13 mouse cellular contexts compared by ENCODE assay signal in genomic region chr2:57772315-57772714, GRCm38 (mm10).
DNase-seq lines count a peak whose midpoint lies in the region; ATAC-seq and TF ChIP-seq lines count a peak whose summit lies in the region.
"Had no signal": no experiment of that assay in that cellular context is flagged by ENCODE, and none has a peak within 500 bp of the region (broad histone marks: within the 10 kb centered on the region; RNA-seq: fewer than 3 reads in every experiment).

No protein-coding gene starts in this region.

- TF ChIP-seq CTCF in heart, postnatal 0 days (IDR thresholded peaks at IDR 0.05; ENCODE audit: low read depth): peak; percentile 35
- TF ChIP-seq CTCF in brain, embryonic 14.5 days (IDR thresholded peaks at IDR 0.05; ENCODE audit: borderline replicate concordance, extremely low read depth, insufficient read depth, insufficient read length): no peak
- TF ChIP-seq CTCF in stomach, postnatal 0 days (IDR thresholded peaks at IDR 0.05; ENCODE audit: low read depth): peak; percentile 60

- DNase-seq in heart, postnatal 0 days (ENCODE audit: low spot score): no peak
- DNase-seq in heart, postnatal 36 days: no peak
- DNase-seq in midbrain, embryonic 14.5 days: peak; percentile 43
- DNase-seq in brain, embryonic 14.5 days (ENCODE audit: low read depth): peak; percentile 38
- no peak for DNase-seq in stomach, postnatal 0 days (ENCODE audit: low spot score)
- no peak for DNase-seq in right cerebral cortex, postnatal 36 days (ENCODE audit: low spot score in 2 of 2)
- no peak for DNase-seq in heart, postnatal 4 days
- DNase-seq: cerebellum, adult 11-12 months; kidney, adult 2 months; thymus, postnatal 25 days had no signal

- no peaks in the 10 kb centered on the region for H3K36me3 ChIP-seq in heart, postnatal 0 days (replicated peaks; ENCODE audit: control insufficient read depth, insufficient read depth, low read length)
- no peaks in the 10 kb centered on the region for H3K36me3 ChIP-seq in midbrain, embryonic 14.5 days (ENCODE audit: control insufficient read depth, insufficient read depth, low read length)
- no peaks in the 10 kb centered on the region for H3K36me3 ChIP-seq in midbrain, embryonic 13.5 days
- H3K36me3 ChIP-seq in stomach, postnatal 0 days (ENCODE audit: control insufficient read depth, insufficient read depth, low read length): no peaks in the 10 kb centered on the region
- H3K36me3 ChIP-seq: forebrain, embryonic 12.5 days; heart, embryonic 12.5 days had no signal

- no peak for ATAC-seq in heart, postnatal 0 days (ENCODE audit: insufficient read depth, low read depth)
- no peak for ATAC-seq in midbrain, embryonic 14.5 days (ENCODE audit: low FRiP score, low TSS enrichment)
- no peak for ATAC-seq in midbrain, embryonic 13.5 days
- no peak for ATAC-seq in stomach, postnatal 0 days (ENCODE audit: low FRiP score, low TSS enrichment)

- intact Hi-C loops in heart, postnatal 36 days (cut with DNase I): no loop called here

- no peaks in the 10 kb centered on the region for H3K27me3 ChIP-seq in heart, postnatal 0 days (ENCODE audit: control insufficient read depth, insufficient read depth, low read length)
- H3K27me3 ChIP-seq in midbrain, embryonic 14.5 days (ENCODE audit: control insufficient read depth, insufficient read depth, low read length): no peaks in the 10 kb centered on the region
- H3K27me3 ChIP-seq in midbrain, embryonic 13.5 days: no peaks in the 10 kb centered on the region
- no peaks in the 10 kb centered on the region for H3K27me3 ChIP-seq in stomach, postnatal 0 days (ENCODE audit: control insufficient read depth, insufficient read depth, low read length)
- H3K27me3 ChIP-seq: heart, embryonic 12.5 days had no signal

- H3K4me3 ChIP-seq in heart, postnatal 0 days (ENCODE audit: low read depth, low read length): no peak overlapping the region
- no peak overlapping the region for H3K4me3 ChIP-seq in midbrain, embryonic 14.5 days (replicated peaks; ENCODE audit: low read depth, low read length)
- no peak overlapping the region for H3K4me3 ChIP-seq in midbrain, embryonic 13.5 days (replicated peaks)
- no peak overlapping the region for H3K4me3 ChIP-seq in stomach, postnatal 0 days (ENCODE audit: low read depth, low read length)
- H3K4me3 ChIP-seq: forebrain, embryonic 12.5 days; heart, embryonic 12.5 days had no signal

- 58% methylated on average over 2 of the region's 2 CpGs for whole genome bisulfite sequencing in heart, postnatal 0 days
- WGBS in midbrain, embryonic 14.5 days: 86% methylated on average over 2 of the region's 2 CpGs
- 77% methylated on average over 2 of the region's 2 CpGs for WGBS in midbrain, embryonic 13.5 days
- WGBS in stomach, postnatal 0 days: 73% methylated on average over 2 of the region's 2 CpGs

- no peak for TF ChIP-seq EP300 in heart, postnatal 0 days (IDR thresholded peaks at IDR 0.05; ENCODE audit: low read depth)
- no peak for TF ChIP-seq EP300 in stomach, postnatal 0 days (optimal IDR thresholded peaks at IDR 0.05)

- H3K9ac ChIP-seq in heart, postnatal 0 days (replicated peaks; ENCODE audit: low read depth, low read length): no peak overlapping the region
- H3K9ac ChIP-seq in midbrain, embryonic 14.5 days (replicated peaks; ENCODE audit: low read length): no peak overlapping the region
- H3K9ac ChIP-seq in midbrain, embryonic 13.5 days (replicated peaks): no peak overlapping the region
- no peak overlapping the region for H3K9ac ChIP-seq in stomach, postnatal 0 days (ENCODE audit: low read length)
- H3K9ac ChIP-seq: forebrain, embryonic 12.5 days; heart, embryonic 12.5 days had no signal

- no peaks in the 10 kb centered on the region for H3K4me1 ChIP-seq in heart, postnatal 0 days (ENCODE audit: control insufficient read depth, insufficient read depth)
- H3K4me1 ChIP-seq in midbrain, embryonic 14.5 days (ENCODE audit: control insufficient read depth, insufficient read depth, low read length): no peaks in the 10 kb centered on the region
- H3K4me1 ChIP-seq in midbrain, embryonic 13.5 days (replicated peaks): no peaks in the 10 kb centered on the region
- no peaks in the 10 kb centered on the region for H3K4me1 ChIP-seq in stomach, postnatal 0 days (replicated peaks; ENCODE audit: control insufficient read depth, insufficient read depth)
- H3K4me1 ChIP-seq: forebrain, embryonic 12.5 days; heart, embryonic 12.5 days had no signal

- no peak overlapping the region for H3K27ac ChIP-seq in heart, postnatal 0 days (ENCODE audit: low read depth)
- no peak overlapping the region for H3K27ac ChIP-seq in midbrain, embryonic 14.5 days (replicated peaks; ENCODE audit: low read depth, low read length)
- H3K27ac ChIP-seq in midbrain, embryonic 13.5 days: no peak overlapping the region
- no peak overlapping the region for H3K27ac ChIP-seq in stomach, postnatal 0 days (replicated peaks)
- H3K27ac ChIP-seq: forebrain, embryonic 12.5 days had no signal

- no peaks in the 10 kb centered on the region for H3K9me3 ChIP-seq in heart, postnatal 0 days (replicated peaks; ENCODE audit: control insufficient read depth, low read length)
- no peaks in the 10 kb centered on the region for H3K9me3 ChIP-seq in midbrain, embryonic 14.5 days (ENCODE audit: control insufficient read depth, low read length)
- H3K9me3 ChIP-seq in midbrain, embryonic 13.5 days: no peaks in the 10 kb centered on the region
- H3K9me3 ChIP-seq in stomach, postnatal 0 days (ENCODE audit: control insufficient read depth, low read length): no peaks in the 10 kb centered on the region
- H3K9me3 ChIP-seq: forebrain, embryonic 12.5 days; heart, embryonic 12.5 days had no signal

- H3K4me2 ChIP-seq in heart, postnatal 0 days (ENCODE audit: low read depth, low read length): no peak overlapping the region
- H3K4me2 ChIP-seq in midbrain, embryonic 14.5 days (ENCODE audit: low read length): no peak overlapping the region
- no peak overlapping the region for H3K4me2 ChIP-seq in midbrain, embryonic 13.5 days (replicated peaks)
- no peak overlapping the region for H3K4me2 ChIP-seq in stomach, postnatal 0 days (replicated peaks; ENCODE audit: low read depth)
- H3K4me2 ChIP-seq: forebrain, embryonic 12.5 days; heart, embryonic 12.5 days had no signal

- TF ChIP-seq POLR2A in brain, embryonic 14.5 days (IDR thresholded peaks at IDR 0.05; ENCODE audit: borderline replicate concordance, extremely low read depth, insufficient read depth, insufficient read length, poor library complexity, severe bottlenecking): no peak

Comparison
In these comparisons a context has a peak if more than half of its experiments do, and no peak if none do; other contexts are left out.
1. DNase-seq: peak in midbrain, embryonic 14.5 days (single experiment) and brain, embryonic 14.5 days (single experiment); none in heart, postnatal 0 days (single experiment), heart, postnatal 36 days (0 of 2), stomach, postnatal 0 days (single experiment), right cerebral cortex, postnatal 36 days (0 of 2) and heart, postnatal 4 days (single experiment).